Mouse (Mus musculus) hindbrain, embryonic 12.5 days (tissue): Measurements from ENCODE around the gene Patj. TPM values are rescaled to one million over a fixed set of nuclear protein-coding genes. Genes with fewer than 3 reads are reported as not detected.
A peak's percentile ranks its signal among the peaks of the same experiment; 100 is the strongest.

ENCODE experiments used
- ATAC-seq: fragments of 200-750 bp; cut with Nextera tagmentation; 2 replicates; pipeline ENCODE4 v1.8.0; 2017; ENCODE audit warnings: moderate TSS enrichment; ENCODE audit not compliant: low FRiP score
- H3K27ac ChIP-seq: fragments of 300-500 bp; sonication (generic); 2 replicates; pipeline ENCODE4 v1.5.1; 2016; ENCODE audit warnings: mild to moderate bottlenecking
- H3K27me3 ChIP-seq: fragments of 300-500 bp; sonication (generic); 2 replicates; pipeline ENCODE4 v1.6.1; 2016; ENCODE audit warnings: mild to moderate bottlenecking
- H3K36me3 ChIP-seq: fragments of 300-500 bp; sonication (generic); 2 replicates; pipeline ENCODE4 v1.6.1; 2016; ENCODE audit warnings: mild to moderate bottlenecking
- H3K4me1 ChIP-seq: fragments of 300-500 bp; sonication (generic); 2 replicates; pipeline ENCODE4 v1.6.1; 2016
- H3K4me2 ChIP-seq: fragments of 300-500 bp; sonication (generic); replicated peaks from 2 replicates; pipeline ENCODE4 v1.6.1; 2016; ENCODE audit warnings: mild to moderate bottlenecking
- H3K4me3 ChIP-seq: fragments of 300-500 bp; sonication (generic); 2 replicates; pipeline ENCODE4 v1.5.1; 2016; ENCODE audit warnings: mild to moderate bottlenecking
- H3K9ac ChIP-seq: fragments of 300-500 bp; sonication (generic); 2 replicates; pipeline ENCODE4 v1.6.1; 2016; ENCODE audit warnings: mild to moderate bottlenecking, moderate library complexity
- H3K9me3 ChIP-seq: fragments of 300-500 bp; sonication (generic); replicated peaks from 2 replicates; pipeline ENCODE4 v1.6.1; 2016; ENCODE audit warnings: mild to moderate bottlenecking
- WGBS: fragments of 180-500 bp; shearing (Covaris S2); methylation state at CpG from one replicate; pipeline ENCODE4 v1.1.7; 2016; 5-methylcytosine and 5-hydroxymethylcytosine counted together
- polyA plus RNA-seq: library from polyadenylated mRNA; unstranded; fragments of >200 nt; fragmentation: Nextera tagmentation; extraction: Ambion mirVana; gene quantifications from 2 replicates; pipeline ENCODE4 v1.2.1, GENCODE M21; 2016

The Patj gene
- polyA plus RNA-seq, 1 experiment from 2014 or later = 14.9 TPM

- ATAC-seq = no peak
- peaks cover 40% of the 10 kb centered on the region for H3K27me3 ChIP-seq
- no peak overlapping the region for H3K27ac ChIP-seq
- H3K4me3 ChIP-seq = peak overlapping the region; percentile 21
- H3K9ac ChIP-seq = 0 out of 2 replicates have a peak overlapping the region, but pooled peaks have one; percentile 20
- 3% methylated on average over 21 of the region's 21 CpGs for WGBS
- H3K9me3 ChIP-seq = no peaks in the 10 kb centered on the region
- H3K4me2 ChIP-seq = peak overlapping the region; percentile 67
- H3K4me1 ChIP-seq = peaks cover 17% of the 10 kb centered on the region
- H3K36me3 ChIP-seq = no peaks in the 10 kb centered on the region
Measured at GRCm38 (mm10) chr4:98727295-98727958, 331.8 kb downstream of the Patj start.

GRCm38 (mm10) chr4:98727959-98728347, 332.4 kb downstream of the Patj start:
- Histone ChIP-seq H3K9ac (no peak overlapping the region), H3K4me1 (peaks cover 17% of the 10 kb centered on the region), H3K27ac (no peak overlapping the region), H3K9me3 (no peaks in the 10 kb centered on the region), H3K36me3 (no peaks in the 10 kb centered on the region), H3K4me3 (peak overlapping the region; percentile 18; the same call in 1 of the 2 replicates), H3K27me3 (peaks cover 40% of the 10 kb centered on the region), H3K4me2 (peak overlapping the region; percentile 67)
- ATAC-seq = no peak
- WGBS = 2% methylated on average over 10 of the region's 10 CpGs

- Histone ChIP-seq H3K36me3 (no peaks in the 10 kb centered on the region), H3K27ac (no peak overlapping the region), H3K27me3 (peaks cover 40% of the 10 kb centered on the region), H3K4me1 (peaks cover 17% of the 10 kb centered on the region), H3K9me3 (no peaks in the 10 kb centered on the region), H3K4me2 (no peak overlapping the region), H3K4me3 (no peak overlapping the region), H3K9ac (no peak overlapping the region)
- no peak for ATAC-seq
- 63% methylated on average over 7 of the region's 7 CpGs for WGBS
Measured at GRCm38 (mm10) chr4:98728716-98729115, 333.1 kb downstream of the Patj start.

- 97% methylated on average over 16 of the region's 16 CpGs for WGBS
- Histone ChIP-seq H3K27ac (no peak overlapping the region), H3K27me3 (peaks cover 7% of the 10 kb centered on the region), H3K9ac (no peak overlapping the region), H3K4me2 (no peak overlapping the region), H3K4me3 (no peak overlapping the region), H3K9me3 (no peaks in the 10 kb centered on the region), H3K36me3 (no peaks in the 10 kb centered on the region), H3K4me1 (no peaks in the 10 kb centered on the region)
- ATAC-seq = no peak
Measured at GRCm38 (mm10) chr4:98733660-98734059, 338.1 kb downstream of the Patj start.

- Histone ChIP-seq H3K27me3 (no peaks in the 10 kb centered on the region), H3K36me3 (no peaks in the 10 kb centered on the region), H3K4me1 (peaks cover 5% of the 10 kb centered on the region; the same call in 1 of the 2 replicates), H3K4me3 (no peak overlapping the region), H3K9me3 (no peaks in the 10 kb centered on the region), H3K4me2 (no peak overlapping the region), H3K9ac (no peak overlapping the region), H3K27ac (no peak overlapping the region)
- no peak for ATAC-seq
- 36% methylated on average over 2 of the region's 2 CpGs for WGBS
Measured at GRCm38 (mm10) chr4:98739753-98740152, 344.2 kb downstream of the Patj start.

- no peak overlapping the region for H3K27ac ChIP-seq
- 71% methylated on average over 3 of the region's 3 CpGs for WGBS
Measured at GRCm38 (mm10) chr4:98743209-98743905, 347.8 kb downstream of the Patj start.

GRCm38 (mm10) chr4:98743906-98744210, 348.3 kb downstream of the Patj start:
- Histone ChIP-seq H3K27me3 (no peaks in the 10 kb centered on the region), H3K4me2 (no peak overlapping the region), H3K36me3 (no peaks in the 10 kb centered on the region), H3K4me1 (peaks cover 5% of the 10 kb centered on the region; the same call in 1 of the 2 replicates), H3K4me3 (no peak overlapping the region), H3K9ac (no peak overlapping the region), H3K27ac (no peak overlapping the region), H3K9me3 (no peaks in the 10 kb centered on the region)
- no peak for ATAC-seq
- 18% methylated on average over 7 of the region's 7 CpGs for WGBS

More at GRCm38 (mm10) chr4:98743209-98743905, 347.8 kb downstream of the Patj start:
- Histone ChIP-seq H3K4me3 (no peak overlapping the region), H3K4me1 (peaks cover 5% of the 10 kb centered on the region; the same call in 1 of the 2 replicates), H3K9ac (no peak overlapping the region), H3K4me2 (no peak overlapping the region), H3K9me3 (no peaks in the 10 kb centered on the region), H3K36me3 (no peaks in the 10 kb centered on the region), H3K27me3 (no peaks in the 10 kb centered on the region)
- no peak for ATAC-seq

- no peaks in the 10 kb centered on the region for H3K27me3 ChIP-seq
- no peak overlapping the region for H3K9ac ChIP-seq
- H3K4me2 ChIP-seq = no peak overlapping the region
- H3K4me3 ChIP-seq = no peak overlapping the region
- 67% methylated on average over 4 of the region's 4 CpGs for WGBS
- H3K9me3 ChIP-seq = no peaks in the 10 kb centered on the region
- no peak overlapping the region for H3K27ac ChIP-seq
- H3K4me1 ChIP-seq = peaks cover 16% of the 10 kb centered on the region
- no peaks in the 10 kb centered on the region for H3K36me3 ChIP-seq
- ATAC-seq = no peak
Measured at GRCm38 (mm10) chr4:98754456-98754855, 358.9 kb downstream of the Patj start.

GRCm38 (mm10) chr4:98756141-98756540, 360.6 kb downstream of the Patj start:
- Histone ChIP-seq H3K9ac (no peak overlapping the region), H3K4me3 (no peak overlapping the region), H3K36me3 (no peaks in the 10 kb centered on the region), H3K9me3 (no peaks in the 10 kb centered on the region), H3K27ac (no peak overlapping the region), H3K4me1 (peaks cover 16% of the 10 kb centered on the region), H3K27me3 (no peaks in the 10 kb centered on the region), H3K4me2 (no peak overlapping the region)
- 24% methylated on average over 11 of the region's 11 CpGs for WGBS
- ATAC-seq = no peak

- H3K27ac ChIP-seq = peak overlapping the region; percentile 19; the same call in 1 of the 2 replicates
Measured at GRCm38 (mm10) chr4:98758012-98758821, 362.6 kb downstream of the Patj start.

GRCm38 (mm10) chr4:98758872-98759518, 363.4 kb downstream of the Patj start:
- Histone ChIP-seq H3K4me2 (no peak overlapping the region), H3K27me3 (no peaks in the 10 kb centered on the region), H3K9ac (no peak overlapping the region), H3K27ac (peak overlapping the region; percentile 19; the same call in 1 of the 2 replicates), H3K4me3 (no peak overlapping the region), H3K9me3 (no peaks in the 10 kb centered on the region), H3K4me1 (peaks cover 16% of the 10 kb centered on the region), H3K36me3 (no peaks in the 10 kb centered on the region)
- no peak for ATAC-seq
- WGBS = 84% methylated on average over 3 of the region's 3 CpGs

More at GRCm38 (mm10) chr4:98758012-98758821, 362.6 kb downstream of the Patj start:
- no peaks in the 10 kb centered on the region for H3K36me3 ChIP-seq
- WGBS = 40% methylated on average over 4 of the region's 4 CpGs
- H3K9me3 ChIP-seq = no peaks in the 10 kb centered on the region
- ATAC-seq = peak; percentile 75
- no peaks in the 10 kb centered on the region for H3K27me3 ChIP-seq
- peaks cover 16% of the 10 kb centered on the region for H3K4me1 ChIP-seq
- no peak overlapping the region for H3K4me2 ChIP-seq
- no peak overlapping the region for H3K4me3 ChIP-seq
- H3K9ac ChIP-seq = no peak overlapping the region
